Mouse (Mus musculus) cerebral cortex, adult 2 months (tissue): ENCODE results near the gene Nkapd1.

ENCODE experiments used
- WGBS: fragments of 180-500 bp; shearing (Covaris S2); methylation state at CpG from one replicate; pipeline ENCODE4 v1.1.7; 2018; 5-methylcytosine and 5-hydroxymethylcytosine counted together

The Nkapd1 gene

GRCm38 (mm10) chr9:50601536-50601935 is 15.7 kb downstream of the Nkapd1 start:
- 71% methylated on average over 6 of the region's 6 CpGs for WGBS

DNA sequence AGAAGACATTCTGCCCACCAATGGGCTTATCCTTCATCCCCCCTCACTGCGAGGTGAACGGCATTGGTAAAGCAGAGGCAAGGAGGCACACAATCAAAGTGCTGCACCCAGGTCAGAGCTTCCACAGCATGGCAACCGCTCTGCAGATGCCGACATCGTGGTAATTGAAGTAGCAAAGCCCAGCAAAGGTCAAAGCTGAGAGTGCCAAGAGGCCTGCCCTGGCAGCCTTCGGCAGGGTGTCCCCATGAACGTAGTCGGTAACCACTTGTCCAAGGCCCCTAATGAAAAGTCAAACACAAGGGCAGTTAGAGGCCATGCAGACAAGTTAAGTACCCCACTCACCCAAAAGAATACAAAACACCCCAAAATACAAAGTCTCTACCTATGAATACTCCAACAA is 20.3 kb downstream of the Nkapd1 start:
- WGBS, result 92% methylated on average over 8 of the region's 8 CpGs

- WGBS, result 83% methylated on average over 12 of the region's 12 CpGs
These were observed 22.4 kb downstream of the Nkapd1 start for GRCm38 (mm10) chr9:50594794-50595417.

GRCm38 (mm10) chr9:50593544-50593943 is 23.7 kb downstream of the Nkapd1 start:
- WGBS, result 79% methylated on average over 3 of the region's 3 CpGs

DNA sequence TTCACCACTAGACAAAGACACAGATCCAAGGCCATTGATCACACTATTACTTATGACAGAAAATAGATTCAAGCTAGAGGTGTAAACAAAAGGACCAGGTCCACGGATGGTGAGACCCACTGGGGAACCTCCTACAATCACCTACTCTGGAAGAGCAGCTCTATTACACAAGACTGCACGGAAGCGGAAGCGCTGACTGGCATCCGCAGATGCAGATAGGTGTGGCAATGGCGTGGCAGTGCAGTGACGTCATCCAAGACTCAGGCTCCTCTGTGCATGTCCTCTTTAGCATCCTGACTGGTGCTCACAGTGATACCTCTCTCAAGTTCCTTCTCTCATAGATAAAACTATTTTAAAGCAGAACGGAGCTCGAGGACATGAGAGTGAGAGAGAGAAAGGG is 24.3 kb downstream of the Nkapd1 start:
- WGBS, result 89% methylated on average over 9 of the region's 9 CpGs

GRCm38 (mm10) chr9:50590856-50591518 is 26.3 kb downstream of the Nkapd1 start:
- 65% methylated on average over 10 of the region's 10 CpGs for WGBS

- WGBS, result 86% methylated on average over 4 of the region's 4 CpGs
These were observed 30.3 kb downstream of the Nkapd1 start for GRCm38 (mm10) chr9:50586955-50587354.

- WGBS, result 86% methylated on average over 6 of the region's 6 CpGs
These were observed 32.0 kb downstream of the Nkapd1 start for GRCm38 (mm10) chr9:50585145-50585818.

DNA sequence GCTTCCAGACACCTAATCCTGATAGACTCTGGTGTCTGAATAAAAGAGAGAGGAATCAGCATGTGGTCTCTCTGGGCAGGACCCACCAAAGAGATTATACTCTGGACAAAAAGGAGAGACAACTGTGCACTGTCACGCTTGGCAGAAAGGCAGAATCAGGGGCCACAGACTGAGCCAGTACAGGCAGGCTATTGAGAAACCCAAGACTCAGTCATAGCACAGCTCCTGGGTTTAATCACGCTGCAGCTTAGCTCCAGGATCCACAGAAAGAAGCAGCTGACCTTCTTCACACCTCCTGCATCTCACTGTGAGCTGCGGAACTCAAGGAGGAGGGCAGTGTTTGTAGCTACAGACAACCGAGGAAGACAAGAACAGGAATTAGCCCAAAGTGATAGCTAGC is 36.9 kb downstream of the Nkapd1 start:
- WGBS, result 58% methylated on average over 4 of the region's 4 CpGs

DNA sequence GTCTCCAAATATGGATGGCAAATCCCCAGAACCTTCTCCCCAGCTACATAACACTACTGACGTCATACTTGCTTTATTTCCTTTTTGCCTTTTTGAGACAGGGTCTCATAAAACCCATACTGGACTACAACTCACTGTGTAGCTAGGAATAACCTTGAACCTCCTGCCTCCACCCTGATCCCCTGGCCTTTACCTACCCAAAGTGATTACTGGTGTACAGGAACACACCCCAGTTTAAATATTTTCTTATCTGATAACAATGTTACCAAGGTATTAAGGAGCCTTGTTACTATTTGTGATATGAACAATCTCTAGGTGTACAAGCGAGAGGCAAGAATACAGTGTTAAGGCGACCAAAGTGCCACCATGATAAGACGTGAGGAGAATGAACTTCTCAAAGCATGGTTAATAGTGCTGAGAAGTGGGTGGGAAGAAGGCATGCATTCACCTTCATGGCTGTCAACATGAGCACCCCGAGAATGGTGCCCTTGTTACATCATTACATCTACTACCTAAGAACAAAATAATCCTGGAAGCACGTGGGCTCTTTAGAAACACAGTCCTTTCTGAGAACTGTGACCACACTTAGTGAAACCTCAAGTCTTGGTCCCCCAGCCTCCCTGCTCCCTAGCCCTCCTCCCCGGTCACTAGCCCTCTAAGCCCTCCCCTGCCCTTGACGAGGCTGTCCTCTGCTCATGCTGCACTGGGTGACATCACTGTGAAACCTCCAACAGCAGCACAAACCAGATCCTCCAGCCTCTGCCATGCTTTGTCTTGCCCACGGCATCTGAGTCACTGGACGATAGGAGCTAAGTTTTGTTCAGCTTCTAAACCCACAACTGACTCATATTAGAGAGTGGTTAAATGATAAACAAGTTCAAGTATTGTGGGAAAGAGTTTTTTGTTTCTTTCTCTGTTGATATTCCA is 47.4 kb downstream of the Nkapd1 start:
- WGBS, result 80% methylated on average over 10 of the region's 10 CpGs

GRCm38 (mm10) chr9:50567881-50568280 is 49.4 kb downstream of the Nkapd1 start:
- 83% methylated on average over 2 of the region's 2 CpGs for WGBS

DNA sequence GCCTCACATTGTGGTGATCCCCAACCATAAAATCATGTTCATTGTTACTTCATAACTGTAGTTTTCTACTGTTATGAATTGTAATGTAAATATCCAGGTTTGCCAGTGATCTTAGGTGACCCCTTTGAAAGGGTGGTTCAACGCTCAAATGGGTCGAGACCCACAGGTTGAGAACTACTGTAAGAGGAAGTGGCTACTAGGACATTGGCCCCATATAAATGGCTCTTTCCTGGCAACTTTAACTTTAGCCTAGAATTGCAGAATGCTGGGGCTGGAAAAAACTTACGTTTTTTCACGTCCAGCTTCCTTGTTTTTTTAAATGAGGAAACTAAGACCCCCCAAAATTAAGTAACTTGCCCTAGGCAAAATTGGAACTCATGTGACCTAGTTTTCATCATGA is 49.9 kb downstream of the Nkapd1 start:
- 84% methylated on average over 4 of the region's 4 CpGs for whole genome bisulfite sequencing

DNA sequence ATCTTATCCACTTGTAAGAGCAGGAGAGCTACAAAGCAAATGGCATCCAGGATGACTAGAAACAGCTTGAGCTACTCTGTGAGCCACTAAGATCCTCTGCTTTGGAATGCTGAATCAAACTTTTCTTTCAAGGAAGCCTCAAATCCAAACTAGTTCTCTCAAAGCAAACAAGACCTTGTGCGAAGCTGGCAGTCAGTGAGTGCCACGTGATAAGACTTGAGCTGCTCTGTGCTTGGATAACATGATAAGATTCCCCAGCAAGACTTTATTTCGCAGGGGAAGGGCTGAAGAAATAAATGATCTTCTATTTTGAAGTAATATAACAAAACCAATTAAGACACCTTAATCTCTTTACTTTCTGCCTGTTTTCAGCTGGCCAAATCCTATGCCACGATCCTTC is 51.3 kb downstream of the Nkapd1 start:
- 76% methylated on average over 4 of the region's 4 CpGs for WGBS

GRCm38 (mm10) chr9:50565173-50565572 is 52.1 kb downstream of the Nkapd1 start:
- WGBS, result 78% methylated on average over 7 of the region's 7 CpGs

- 86% methylated on average over 2 of the region's 2 CpGs for WGBS
These were observed 55.3 kb downstream of the Nkapd1 start for GRCm38 (mm10) chr9:50561918-50562360.

- WGBS, result 90% methylated on average over 38 of the region's 38 CpGs
These were observed 55.9 kb downstream of the Nkapd1 start, which contains the start of gene Tex12 for GRCm38 (mm10) chr9:50561145-50561917. Tex12 (minus strand) TSS chr9:50561325.
